Mouse (Mus musculus) forebrain, embryonic 15.5 days (tissue): ENCODE measurements at regions not wholly inside any gene's neighbourhood (a gene's known extent, or its start where the extent isn't known, plus 50 kb on each side); places are given as distances from the start of the nearest gene placed in this dataset.

Experiments used
- ATAC-seq: fragments of 200-750 bp; cut with Nextera tagmentation; replicated peaks from 2 replicates; pipeline ENCODE4 v1.8.0; 2017; ENCODE audit warnings: mild to moderate bottlenecking, moderate TSS enrichment, moderate library complexity
- H3K27ac ChIP-seq: fragments of 300-500 bp; sonication (generic); replicated peaks from 2 replicates; pipeline ENCODE4 v1.5.1; 2015; ENCODE audit warnings: mild to moderate bottlenecking, inconsistent platforms
- H3K27me3 ChIP-seq: fragments of 300-500 bp; sonication (generic); 2 replicates; pipeline ENCODE4 v1.6.1; 2015; ENCODE audit warnings: inconsistent platforms
- H3K36me3 ChIP-seq: fragments of 300-500 bp; sonication (generic); 2 replicates; pipeline ENCODE4 v1.6.1; 2015; ENCODE audit warnings: mild to moderate bottlenecking, inconsistent platforms
- H3K4me1 ChIP-seq: fragments of 300-500 bp; sonication (generic); 2 replicates; pipeline ENCODE4 v1.6.1; 2015; ENCODE audit warnings: inconsistent platforms
- H3K4me2 ChIP-seq: fragments of 300-500 bp; sonication (generic); replicated peaks from 2 replicates; pipeline ENCODE4 v1.6.1; 2015; ENCODE audit warnings: mild to moderate bottlenecking, inconsistent platforms
- H3K4me3 ChIP-seq: fragments of 300-500 bp; sonication (generic); 2 replicates; pipeline ENCODE4 v1.5.1; 2015; ENCODE audit warnings: mild to moderate bottlenecking, inconsistent platforms
- H3K9ac ChIP-seq: fragments of 300-500 bp; sonication (generic); replicated peaks from 2 replicates; pipeline ENCODE4 v1.6.1; 2015; ENCODE audit warnings: mild to moderate bottlenecking, inconsistent platforms
- H3K9me3 ChIP-seq: fragments of 300-500 bp; sonication (generic); 2 replicates; pipeline ENCODE4 v1.6.1; 2016; ENCODE audit warnings: inconsistent platforms
- WGBS: fragments of 180-500 bp; shearing (Covaris S2); methylation state at CpG from one replicate; pipeline ENCODE4 v1.1.7; 2015; ENCODE audit warnings: mixed read lengths; 5-methylcytosine and 5-hydroxymethylcytosine counted together

DNA sequence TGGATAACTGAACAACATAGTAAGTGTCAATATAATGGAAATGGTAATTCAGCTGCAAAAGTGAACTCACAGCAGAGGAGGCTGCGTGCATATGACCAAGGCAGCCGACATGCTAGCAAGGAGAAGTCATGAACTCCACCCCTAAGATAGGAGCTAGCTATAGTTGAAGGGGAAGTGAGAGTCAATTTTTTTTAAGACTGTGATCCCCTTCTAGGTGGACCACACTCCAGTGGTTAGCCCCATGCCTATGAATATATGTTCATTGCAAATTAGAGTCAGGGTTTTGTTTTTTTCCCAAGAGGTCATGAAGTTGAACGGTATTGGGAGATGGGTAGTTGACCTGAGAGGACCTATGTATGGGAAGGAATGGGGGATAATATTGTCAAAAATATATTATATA, 451.4 kb downstream of the Mdfic start:
- H3K27ac ChIP-seq: no peak overlapping the region
- no peaks in the 10 kb centered on the region for H3K9me3 ChIP-seq
- no peak overlapping the region for H3K4me3 ChIP-seq
- no peaks in the 10 kb centered on the region for H3K4me1 ChIP-seq
- H3K4me2 ChIP-seq: no peak overlapping the region
- 93% methylated on average over 3 of the region's 3 CpGs for WGBS
- no peak for ATAC-seq
- no peaks in the 10 kb centered on the region for H3K36me3 ChIP-seq
- H3K27me3 ChIP-seq: no peaks in the 10 kb centered on the region
- H3K9ac ChIP-seq: no peak overlapping the region

DNA sequence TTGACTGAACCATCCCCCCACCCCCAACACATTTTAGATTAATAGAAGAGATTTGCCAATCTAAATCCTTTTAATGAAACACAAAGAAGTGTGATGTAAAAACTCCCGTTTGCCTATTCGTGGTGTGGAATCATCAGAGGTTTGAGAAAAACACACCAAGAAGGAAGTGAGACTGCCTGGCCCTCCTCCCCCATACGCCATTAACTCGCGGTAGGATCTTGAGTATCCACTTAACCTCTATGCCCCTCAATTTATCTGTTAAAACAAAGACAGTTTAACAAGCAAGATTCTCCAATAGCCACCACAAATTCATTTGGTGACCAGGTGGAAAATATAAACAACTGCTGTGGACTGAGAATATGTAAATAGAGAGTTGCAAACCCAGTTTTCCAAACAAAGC, 456.9 kb downstream of the Mdfic start:
- Histone ChIP-seq H3K9ac (no peak overlapping the region), H3K27me3 (no peaks in the 10 kb centered on the region), H3K36me3 (no peaks in the 10 kb centered on the region), H3K9me3 (no peaks in the 10 kb centered on the region), H3K27ac (no peak overlapping the region), H3K4me3 (no peak overlapping the region), H3K4me1 (no peaks in the 10 kb centered on the region), H3K4me2 (no peak overlapping the region)
- WGBS: 70% methylated on average over 5 of the region's 5 CpGs
- no peak for ATAC-seq

GRCm38 (mm10) chr6:16187983-16188550, 467.6 kb downstream of the Mdfic start:
- H3K4me3 ChIP-seq: no peak overlapping the region
- no peaks in the 10 kb centered on the region for H3K36me3 ChIP-seq
- H3K27me3 ChIP-seq: no peaks in the 10 kb centered on the region
- ATAC-seq: no peak
- no peak overlapping the region for H3K9ac ChIP-seq
- H3K4me2 ChIP-seq: no peak overlapping the region
- no peaks in the 10 kb centered on the region for H3K9me3 ChIP-seq
- no peaks in the 10 kb centered on the region for H3K4me1 ChIP-seq
- WGBS: 41% methylated on average over 4 of the region's 4 CpGs
- no peak overlapping the region for H3K27ac ChIP-seq

DNA sequence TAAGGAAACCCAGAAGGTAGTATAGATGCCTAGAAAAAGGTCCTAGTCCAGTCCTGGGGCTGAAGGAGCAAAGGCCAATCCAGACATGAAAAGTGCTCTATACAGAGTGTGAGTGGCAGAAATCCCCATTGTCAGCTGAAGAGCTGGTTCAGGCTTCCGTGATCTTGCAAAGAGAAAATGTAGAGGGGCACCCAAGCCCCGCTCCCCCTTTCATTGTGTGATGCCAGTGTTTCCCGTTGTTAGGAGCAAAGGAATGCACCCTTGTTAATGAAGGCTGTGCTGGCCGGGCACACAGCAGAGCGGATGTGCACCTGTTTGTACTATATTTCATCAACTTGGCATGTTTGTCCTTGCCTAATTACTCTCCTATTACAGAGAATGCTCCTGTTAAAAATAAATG, 492.5 kb downstream of the Mdfic start:
- peaks cover 5% of the 10 kb centered on the region for H3K4me1 ChIP-seq
- H3K9ac ChIP-seq: no peak overlapping the region
- no peak overlapping the region for H3K4me3 ChIP-seq
- no peak overlapping the region for H3K4me2 ChIP-seq
- H3K9me3 ChIP-seq: no peaks in the 10 kb centered on the region
- peaks cover 10% of the 10 kb centered on the region for H3K27me3 ChIP-seq
- H3K36me3 ChIP-seq: no peaks in the 10 kb centered on the region
- WGBS: 7% methylated on average over 5 of the region's 5 CpGs
- no peak overlapping the region for H3K27ac ChIP-seq
- ATAC-seq: peak; percentile 67; the same call in 1 of the 2 replicates

- H3K27ac ChIP-seq: no peak overlapping the region
- 51% methylated on average over 4 of the region's 4 CpGs for WGBS
- no peak overlapping the region for H3K9ac ChIP-seq
- no peaks in the 10 kb centered on the region for H3K9me3 ChIP-seq
- no peak overlapping the region for H3K4me2 ChIP-seq
- H3K27me3 ChIP-seq: peaks cover 10% of the 10 kb centered on the region
- H3K4me3 ChIP-seq: no peak overlapping the region
- H3K4me1 ChIP-seq: peaks cover 5% of the 10 kb centered on the region
- no peak for ATAC-seq
- no peaks in the 10 kb centered on the region for H3K36me3 ChIP-seq
Observed at GRCm38 (mm10) chr6:16213635-16214034, 493.2 kb downstream of the Mdfic start.

DNA sequence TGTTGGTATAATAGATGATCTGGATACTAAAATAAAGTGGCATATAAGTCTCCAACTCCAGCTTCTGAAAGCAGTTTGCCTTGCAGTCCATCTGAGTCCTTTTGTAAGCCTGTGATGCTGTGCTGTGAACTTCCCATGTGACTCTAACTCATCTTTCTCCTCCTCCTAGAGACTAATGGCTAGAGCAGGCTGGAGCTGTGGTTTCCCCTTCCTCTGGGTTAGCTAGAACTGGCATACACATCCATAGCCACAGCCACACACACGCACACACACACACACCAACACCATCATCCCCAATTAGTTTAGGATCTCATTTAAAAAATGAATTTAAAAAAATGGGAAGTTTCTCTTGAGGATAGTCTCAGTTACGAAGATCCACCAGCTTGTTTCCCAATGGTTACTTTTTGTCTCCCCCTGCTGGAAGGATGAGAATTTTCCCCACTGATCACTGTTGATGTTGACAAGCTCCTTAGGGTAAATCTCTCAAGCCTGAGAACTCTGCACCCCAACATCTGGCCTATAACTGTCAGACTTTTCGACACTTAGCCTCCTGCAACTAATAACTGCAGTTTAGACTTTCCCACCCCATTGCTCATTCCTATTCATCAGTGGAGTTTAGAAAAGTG, 500.7 kb downstream of the Mdfic start:
- peak; percentile 43; the same call in 1 of the 2 replicates for ATAC-seq

More for the DNA sequence above, 500.7 kb downstream of the Mdfic start:
- WGBS: 30% methylated on average over 3 of the region's 3 CpGs
- H3K9me3 ChIP-seq: no peaks in the 10 kb centered on the region
- H3K27ac ChIP-seq: no peak overlapping the region
- no peaks in the 10 kb centered on the region for H3K4me1 ChIP-seq
- no peaks in the 10 kb centered on the region for H3K36me3 ChIP-seq
- H3K9ac ChIP-seq: no peak overlapping the region
- H3K4me3 ChIP-seq: no peak overlapping the region
- H3K27me3 ChIP-seq: no peaks in the 10 kb centered on the region
- no peak overlapping the region for H3K4me2 ChIP-seq
